Mouse (Mus musculus): Measurements from ENCODE around the gene Tnfsf15.

Tnfsf15 gene

GRCm38 (mm10) chr4:63744693-63745171, at the start of gene Tnfsf15:
Tnfsf15 (minus strand) TSS chr4:63745113.
- no peak for DNase-seq

DNA sequence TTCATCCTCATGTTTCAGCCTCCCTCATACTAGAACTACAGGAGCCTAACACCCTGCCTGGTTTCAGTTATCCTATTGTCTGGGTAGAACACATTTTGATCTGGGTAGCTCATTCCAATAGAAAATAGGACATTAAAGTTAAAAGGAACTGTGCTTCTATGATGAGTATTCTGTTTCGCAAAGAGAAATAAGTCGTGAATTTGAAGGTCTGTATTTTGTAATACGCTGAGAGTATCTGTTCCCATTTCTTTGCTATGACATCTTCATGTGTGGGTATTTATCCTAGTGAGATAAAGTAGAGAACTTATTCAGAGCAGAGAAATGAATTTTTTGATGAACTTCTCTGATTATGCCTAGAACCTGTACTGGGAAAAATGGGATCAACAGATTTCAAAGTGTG, 47.4 kb upstream of the Tnfsf15 start:
- DNase-seq = no peak

DNA sequence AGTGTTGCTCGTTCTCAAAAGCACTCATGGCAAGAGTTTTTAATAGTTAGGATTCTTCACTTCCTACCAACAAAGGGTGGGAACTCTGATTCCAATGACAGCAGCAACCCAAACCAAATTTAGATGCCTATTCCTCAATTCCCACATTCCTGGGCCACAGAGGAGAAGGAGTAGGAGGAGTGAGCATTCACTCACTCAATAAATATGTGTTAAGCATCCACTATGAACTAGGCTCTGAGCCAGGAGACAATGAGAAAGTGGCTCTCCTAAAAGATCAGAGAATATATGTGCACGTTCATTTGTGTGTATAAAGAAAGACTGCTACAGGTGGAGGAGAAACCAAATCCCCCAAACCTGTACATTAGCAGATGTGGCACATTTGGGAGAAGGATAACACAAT, 40.6 kb upstream of the Tnfsf15 start:
- DNase-seq = no peak

- no peak for DNase-seq
These were observed 38.9 kb upstream of the Tnfsf15 start for GRCm38 (mm10) chr4:63783826-63784225.

GRCm38 (mm10) chr4:63782970-63783613, 38.2 kb upstream of the Tnfsf15 start:
- DNase-seq = no peak

GRCm38 (mm10) chr4:63777223-63777622, 32.3 kb upstream of the Tnfsf15 start:
- no peak for DNase-seq

GRCm38 (mm10) chr4:63773306-63774090, 28.6 kb upstream of the Tnfsf15 start:
- no peak for DNase-seq

DNA sequence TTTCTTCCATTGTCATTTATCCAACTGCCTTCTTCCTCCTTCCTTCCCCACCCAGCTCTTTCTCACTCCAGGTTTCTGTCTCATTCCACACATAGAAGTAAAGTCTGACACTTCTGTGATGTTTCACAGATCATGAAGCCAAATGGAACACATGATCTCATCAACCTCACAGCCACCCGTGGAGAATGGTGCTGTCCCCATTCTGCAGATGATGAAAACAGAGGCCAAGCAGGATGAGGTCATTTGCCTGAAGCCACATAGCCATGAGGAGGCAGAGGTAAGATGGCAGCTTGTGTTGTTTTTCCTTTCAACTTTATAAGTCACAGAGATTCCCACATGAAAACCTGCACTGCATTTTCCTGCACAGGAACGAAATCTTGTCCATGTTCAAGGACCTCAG, 27.6 kb upstream of the Tnfsf15 start:
- no peak for DNase-seq

DNA sequence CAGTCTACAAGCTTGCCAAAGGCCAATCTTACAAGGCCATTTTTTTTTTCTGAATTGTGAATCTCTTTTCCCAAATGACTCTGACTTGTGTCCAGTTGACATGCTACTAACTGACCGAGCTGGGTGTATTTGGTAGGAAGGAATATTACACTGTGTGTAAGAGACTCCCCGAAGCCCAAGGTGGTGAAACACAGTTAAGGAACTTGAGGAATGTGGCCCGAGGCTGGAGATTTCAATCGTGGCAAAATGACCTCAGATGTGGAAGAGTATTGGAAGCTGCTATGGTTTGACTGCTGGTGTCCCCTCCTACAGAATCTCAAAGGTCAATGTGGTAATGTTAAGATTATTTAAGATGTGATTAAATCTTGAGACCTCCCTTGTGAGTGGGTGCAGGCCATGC, 26.4 kb upstream of the Tnfsf15 start:
- DNase-seq = no peak

DNA sequence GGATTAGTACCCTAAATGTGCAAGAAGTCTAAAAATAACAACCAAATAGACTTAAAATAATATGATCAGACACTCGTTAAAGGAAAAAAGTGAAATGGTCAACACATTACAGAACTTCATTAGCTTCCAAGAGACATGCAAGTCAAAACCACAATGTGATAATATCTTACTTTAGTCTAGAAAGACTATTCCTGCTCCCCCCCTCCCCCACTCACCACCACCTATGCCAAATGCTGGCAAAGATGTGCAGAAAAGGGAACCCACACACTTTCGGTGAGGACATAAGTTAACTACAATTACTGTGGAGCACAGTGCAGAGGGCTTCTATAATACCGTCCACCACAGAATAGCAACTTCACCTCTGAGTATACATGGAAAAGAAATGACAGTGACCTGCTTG, 24.2 kb upstream of the Tnfsf15 start:
- no peak for DNase-seq

GRCm38 (mm10) chr4:63765050-63765449, 20.1 kb upstream of the Tnfsf15 start:
- no peak for DNase-seq

GRCm38 (mm10) chr4:63759931-63760330, 15.0 kb upstream of the Tnfsf15 start:
- DNase-seq = no peak

DNA sequence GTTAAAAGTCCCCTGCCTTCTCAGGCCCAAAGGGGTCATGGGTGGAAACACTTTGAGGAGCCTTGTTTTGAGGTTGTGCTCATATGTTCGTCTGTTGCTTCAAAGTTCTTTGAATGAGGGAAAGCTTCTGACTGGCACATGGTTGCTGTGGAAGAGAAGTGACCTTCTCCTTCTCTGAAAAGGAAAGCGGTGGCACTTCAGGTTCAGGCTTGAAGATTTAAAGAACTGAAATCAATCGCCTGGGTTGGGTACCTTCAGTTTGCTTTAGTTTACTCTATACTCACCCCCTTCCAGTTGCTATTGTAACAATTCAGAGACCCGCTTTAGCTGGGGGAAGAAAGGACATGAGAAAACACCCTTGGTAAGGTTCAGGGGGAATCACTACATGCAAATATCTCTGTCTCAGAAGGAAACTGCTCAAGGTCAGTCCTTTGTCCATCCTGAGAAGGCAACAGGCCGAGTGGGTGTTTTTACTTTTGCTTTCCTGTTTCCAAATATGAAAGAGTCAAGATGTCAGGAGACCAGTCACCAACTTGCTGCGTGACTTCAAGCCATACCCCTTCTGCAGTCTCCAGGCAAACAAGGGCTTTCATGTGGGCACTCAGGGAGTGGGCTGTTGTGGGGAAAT, 12.7 kb upstream of the Tnfsf15 start:
- DNase-seq = no peak

GRCm38 (mm10) chr4:63756072-63756471, 11.2 kb upstream of the Tnfsf15 start:
- DNase-seq = no peak

DNA sequence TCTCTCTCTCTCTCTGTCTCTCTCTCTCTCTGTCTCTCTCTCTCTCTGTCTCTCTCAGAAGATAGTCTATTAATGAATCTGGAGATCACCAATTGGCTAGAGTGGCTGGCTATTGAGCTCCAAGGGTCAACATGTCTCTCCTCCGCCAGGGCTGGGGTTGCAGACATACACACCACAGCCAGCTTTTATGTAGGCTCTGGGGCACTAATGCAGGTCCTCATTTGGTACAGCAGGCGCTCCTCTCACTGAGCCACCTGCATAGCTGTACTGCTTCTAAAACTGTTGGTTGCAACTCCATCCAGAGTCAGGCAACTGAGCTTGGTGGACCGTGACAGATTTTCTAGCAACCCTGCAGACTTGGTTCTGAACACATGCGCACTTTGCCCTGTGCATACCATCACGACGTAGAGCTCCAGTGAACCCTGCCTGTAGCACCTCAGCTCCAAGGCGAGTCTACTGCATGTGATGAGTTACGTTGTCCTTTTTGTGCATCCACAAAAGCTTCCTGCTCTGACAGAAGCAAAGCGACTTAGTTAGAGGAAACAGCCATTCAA, 9.6 kb upstream of the Tnfsf15 start:
- DNase-seq = no peak

DNA sequence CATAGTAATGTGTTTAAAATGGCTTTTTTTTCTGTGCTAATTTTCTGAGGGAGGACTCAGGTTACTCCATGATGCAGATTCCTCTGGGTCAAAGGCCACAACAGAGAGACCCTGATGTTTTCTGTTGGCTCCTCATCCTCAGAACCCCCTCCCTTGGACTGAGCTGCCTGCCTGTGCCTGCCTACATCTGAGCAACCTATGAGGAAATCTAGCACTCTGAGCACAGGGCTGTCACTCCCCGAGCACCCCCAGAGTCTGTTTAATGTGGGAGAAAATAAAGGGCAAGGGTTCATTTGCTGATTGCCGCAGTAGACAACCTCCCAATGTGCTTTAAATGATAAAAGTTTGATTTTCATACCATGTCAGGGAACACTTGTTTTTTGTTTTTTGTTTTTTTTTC, 8.9 kb upstream of the Tnfsf15 start:
- DNase-seq = no peak

- DNase-seq = peak; percentile 13
These were observed 8.0 kb upstream of the Tnfsf15 start for GRCm38 (mm10) chr4:63752687-63753523.

- no peak for DNase-seq
These were observed 3.3 kb upstream of the Tnfsf15 start for GRCm38 (mm10) chr4:63748061-63748730.

DNA sequence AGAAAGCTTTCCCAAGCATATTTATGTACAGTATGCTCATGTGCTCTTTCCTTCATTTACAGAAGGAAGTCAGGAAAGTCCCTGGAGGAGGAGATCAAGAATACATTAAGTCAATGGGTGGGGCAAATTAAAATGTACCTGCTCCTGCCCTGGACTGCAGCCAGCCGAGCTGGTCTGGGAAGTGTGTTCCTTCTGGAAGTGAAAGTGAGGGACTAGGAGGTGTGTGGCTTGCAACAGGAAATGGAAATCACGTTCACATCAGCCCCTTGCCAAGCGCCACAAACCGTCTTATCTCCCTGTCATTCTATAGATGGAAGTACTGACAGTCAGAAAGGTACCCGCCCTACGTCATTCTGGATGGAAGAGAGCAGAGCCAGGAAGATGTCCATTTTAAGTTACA, 358 bp upstream of the Tnfsf15 start:
- DNase-seq = no peak

DNA sequence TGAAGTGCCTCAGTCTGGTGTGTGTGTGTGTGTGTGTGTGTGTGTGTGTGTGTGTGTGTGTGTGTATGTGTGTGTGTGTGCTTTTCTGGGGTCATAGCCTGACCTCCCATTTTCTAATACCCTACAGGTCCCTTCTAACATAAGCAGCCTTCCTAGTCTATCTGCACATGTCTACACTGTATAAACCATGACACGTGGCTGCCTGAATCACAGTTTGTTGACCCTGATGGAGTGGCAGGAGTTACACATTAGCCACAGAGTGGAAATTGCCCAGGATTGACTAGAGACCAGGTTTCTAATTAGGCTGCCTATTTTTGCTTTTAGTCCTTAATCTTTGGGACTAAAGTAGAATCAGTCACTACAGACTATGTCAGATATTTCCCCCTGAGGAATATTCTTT, 1.3 kb downstream of the Tnfsf15 start:
- no peak for DNase-seq

DNA sequence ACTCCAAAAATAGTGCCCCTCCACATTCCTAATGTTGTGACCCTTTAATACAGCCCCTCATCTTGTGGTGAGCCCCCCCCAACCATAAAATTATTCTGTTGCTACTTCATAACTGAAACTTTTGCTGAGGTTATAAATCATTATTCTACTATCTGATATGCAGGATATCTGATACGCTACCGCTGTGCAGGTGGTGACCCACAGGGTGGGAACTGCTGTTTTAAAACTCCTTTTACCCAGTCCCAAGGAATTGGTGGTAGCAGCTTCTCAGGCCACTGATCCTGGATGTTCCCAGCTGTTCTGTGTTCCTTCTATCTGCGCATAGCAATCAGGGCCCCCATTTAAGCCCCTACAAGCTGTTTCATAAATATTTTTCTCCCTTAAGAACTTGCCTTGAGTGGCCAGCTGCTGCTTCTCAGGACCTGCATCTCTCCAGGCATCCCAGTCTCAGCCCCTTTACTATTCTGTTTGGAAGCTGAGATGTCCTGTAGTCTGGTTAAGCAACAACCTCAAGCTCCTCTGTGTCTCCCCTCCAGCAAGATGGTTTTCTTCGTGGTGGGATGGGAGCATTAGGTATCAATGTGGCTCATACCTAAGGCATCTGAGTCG, 2.0 kb downstream of the Tnfsf15 start:
- DNase-seq = no peak

DNA sequence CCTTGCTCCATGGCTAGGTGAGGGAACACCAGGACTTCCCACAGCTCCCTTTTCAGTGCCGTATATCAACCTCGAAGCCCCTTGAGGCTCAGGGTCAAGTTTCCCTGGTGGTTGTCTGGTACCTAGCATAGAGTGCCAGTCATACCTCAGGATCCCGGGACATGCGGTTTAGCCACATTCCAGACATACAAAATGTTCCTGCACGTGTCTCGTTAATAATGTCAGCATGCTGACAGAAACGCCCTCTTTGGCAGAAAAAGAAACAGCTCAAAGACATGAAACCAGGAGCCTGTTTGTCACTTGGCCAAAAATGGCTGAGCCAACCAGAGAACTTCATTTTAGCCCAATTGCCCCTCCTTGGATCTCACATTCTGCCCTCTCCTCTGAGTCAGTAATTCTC, 2.8 kb downstream of the Tnfsf15 start:
- DNase-seq = no peak

All from layer of hippocampus, adult 9-11 months (tissue).